Mouse (Mus musculus) ovary, adult 18-20 months (tissue): ENCODE data around the gene Klk12.

Source experiments
- DNase-seq: peaks from one replicate; pipeline ENCODE4 v3.0.0; 2022; ENCODE audit warnings: low spot score, mixed read lengths

The Klk12 gene

DNA sequence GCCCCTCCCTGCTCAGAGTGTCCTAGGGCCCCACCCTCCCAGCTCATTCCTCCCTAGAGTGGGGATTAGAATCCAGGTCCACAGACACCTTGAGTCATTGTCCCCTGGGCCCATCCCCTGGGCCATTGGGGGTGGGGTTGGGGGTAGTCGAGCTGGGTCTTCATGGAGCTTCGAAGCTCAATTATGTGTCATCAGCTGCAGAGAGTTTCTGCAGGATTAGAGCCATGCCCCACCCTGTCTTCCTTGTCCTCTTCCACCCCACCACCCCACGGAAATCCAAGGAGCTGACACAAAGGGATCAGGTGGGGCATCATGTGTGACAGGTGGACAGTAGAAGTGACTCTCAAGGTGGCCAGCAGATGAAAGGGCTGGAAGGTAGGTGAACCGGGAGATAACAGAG, at the start of gene Klk12:
Gene Klk12 (plus strand): TSS at position 301 of the 400 bp plus-strand sequence.
- no peak for DNase-seq

DNA sequence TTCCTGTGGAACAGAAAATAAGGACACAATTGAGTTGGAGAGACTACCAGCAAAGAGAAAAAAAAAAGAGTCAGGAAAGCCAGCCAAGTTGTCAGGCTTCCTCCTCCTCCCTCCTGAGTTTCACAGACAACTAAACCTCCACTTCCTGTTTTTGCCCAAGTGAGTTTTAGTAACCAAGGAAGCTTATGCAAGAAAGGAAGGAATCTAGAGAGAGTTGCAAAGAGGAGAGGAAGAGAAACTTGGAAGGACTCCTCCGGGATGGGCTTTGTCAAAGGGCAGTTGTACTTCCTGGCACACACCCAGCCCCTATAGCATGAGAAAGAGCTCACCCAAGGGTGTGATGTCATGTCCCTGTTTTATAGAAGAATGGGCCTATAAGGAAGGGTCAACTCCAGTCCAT, 20.9 kb upstream of the Klk12 start:
- DNase-seq: no peak

DNA sequence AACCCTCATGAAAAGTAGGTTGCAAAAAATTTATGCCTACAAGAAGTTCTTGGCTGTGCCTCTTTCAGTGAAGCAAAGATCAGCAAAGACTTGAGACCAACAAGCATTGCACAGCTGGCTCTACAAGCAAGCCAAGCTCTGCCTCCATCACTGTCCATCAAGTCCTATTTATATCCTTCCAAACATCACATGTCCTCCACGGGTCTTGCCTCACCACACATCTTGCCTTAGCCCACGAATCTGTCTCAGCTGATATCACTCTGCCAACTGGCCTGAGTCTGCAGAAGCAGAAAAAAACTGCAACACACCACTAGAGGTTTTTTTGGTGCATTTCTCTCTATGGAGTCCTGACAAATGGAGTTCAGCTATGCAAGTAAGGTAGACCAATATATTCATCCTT, 15.9 kb upstream of the Klk12 start:
- DNase-seq: no peak

DNA sequence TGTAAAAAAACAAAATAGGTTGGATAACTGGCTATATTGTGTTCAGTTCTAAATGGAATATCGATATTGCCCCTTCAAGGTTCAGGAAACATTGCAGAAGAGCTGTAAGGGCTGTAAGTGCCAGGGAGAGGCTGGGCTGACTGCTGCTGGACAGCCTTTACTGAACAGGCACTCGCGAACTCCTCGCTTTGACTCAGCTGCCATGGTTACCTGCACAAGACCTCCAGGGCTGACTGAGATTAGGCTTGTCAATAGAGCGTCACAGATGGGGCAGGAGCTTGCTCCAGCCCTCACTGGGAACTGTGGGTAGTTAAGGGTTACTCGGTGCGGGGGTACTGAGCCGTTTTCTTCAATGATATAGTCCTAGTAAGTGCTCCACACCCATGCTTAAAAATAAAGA, 2.2 kb upstream of the Klk12 start:
- no peak for DNase-seq

DNA sequence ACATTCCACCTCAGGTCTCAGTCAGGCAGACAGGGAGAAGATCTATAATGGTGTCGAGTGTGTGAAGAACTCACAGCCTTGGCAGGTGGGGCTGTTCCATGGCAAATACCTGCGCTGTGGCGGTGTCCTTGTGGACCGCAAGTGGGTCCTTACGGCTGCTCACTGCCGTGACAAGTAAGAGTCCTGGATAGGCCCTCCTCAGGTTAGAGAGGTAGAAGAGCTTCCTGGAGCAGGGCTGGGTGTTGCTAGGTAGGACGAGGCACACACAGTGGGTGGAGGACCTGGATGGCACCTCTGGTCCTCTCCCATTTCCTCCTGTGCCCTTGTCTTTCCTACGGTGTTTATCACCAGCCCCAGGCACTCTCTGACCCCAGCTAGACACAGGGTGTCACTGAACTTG, 939 bp downstream of the Klk12 start:
- no peak for DNase-seq

DNA sequence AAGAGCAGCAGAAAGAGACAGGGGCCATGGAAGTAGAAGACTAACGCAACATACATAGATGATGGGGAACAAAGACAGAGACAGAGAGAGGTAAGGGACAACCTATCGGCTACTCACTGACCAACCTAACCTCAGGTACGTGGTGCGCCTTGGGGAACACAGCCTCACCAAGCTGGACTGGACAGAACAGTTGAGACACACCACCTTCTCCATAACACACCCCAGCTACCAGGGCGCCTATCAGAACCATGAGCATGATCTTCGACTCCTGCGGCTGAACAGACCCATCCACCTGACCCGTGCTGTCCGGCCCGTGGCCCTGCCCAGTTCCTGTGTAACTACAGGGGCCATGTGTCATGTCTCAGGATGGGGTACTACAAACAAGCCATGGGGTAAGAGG, 2.0 kb downstream of the Klk12 start:
- no peak for DNase-seq

DNA sequence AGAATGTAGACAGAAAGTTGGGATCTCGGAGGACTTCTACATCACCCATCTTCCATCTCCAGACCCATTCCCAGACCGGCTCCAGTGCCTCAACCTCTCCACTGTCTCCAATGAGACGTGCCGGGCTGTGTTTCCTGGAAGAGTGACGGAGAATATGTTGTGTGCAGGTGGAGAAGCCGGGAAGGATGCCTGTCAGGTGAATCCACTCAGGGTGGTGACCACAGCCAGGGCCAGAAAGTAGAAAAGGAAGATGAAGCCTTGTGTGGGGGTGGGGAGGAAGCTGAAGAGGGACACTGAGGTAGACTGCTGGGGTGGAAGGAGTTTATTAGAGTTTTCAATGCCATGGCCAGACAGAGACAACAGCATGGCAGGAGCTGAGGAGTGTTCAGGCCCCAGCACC, 3.2 kb downstream of the Klk12 start:
- no peak for DNase-seq

DNA sequence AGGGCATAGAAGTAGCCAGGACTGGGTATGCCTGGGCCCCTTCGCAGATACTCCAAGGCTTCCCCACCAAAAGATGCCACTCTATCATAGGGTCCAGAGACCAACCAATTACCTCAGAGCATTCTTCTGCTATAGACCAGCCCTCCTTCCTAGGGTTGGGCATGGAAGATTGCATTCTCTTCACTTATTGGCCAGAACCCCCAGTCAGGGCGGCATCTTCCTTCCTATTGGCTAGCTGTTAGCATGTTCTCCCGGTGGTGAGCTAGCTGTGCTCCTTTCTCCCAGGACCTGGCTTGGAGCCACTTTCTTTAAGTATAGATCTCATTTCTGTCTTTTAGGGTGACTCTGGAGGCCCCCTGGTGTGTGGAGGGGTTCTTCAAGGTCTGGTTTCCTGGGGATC, 4.2 kb downstream of the Klk12 start:
- DNase-seq: no peak

DNA sequence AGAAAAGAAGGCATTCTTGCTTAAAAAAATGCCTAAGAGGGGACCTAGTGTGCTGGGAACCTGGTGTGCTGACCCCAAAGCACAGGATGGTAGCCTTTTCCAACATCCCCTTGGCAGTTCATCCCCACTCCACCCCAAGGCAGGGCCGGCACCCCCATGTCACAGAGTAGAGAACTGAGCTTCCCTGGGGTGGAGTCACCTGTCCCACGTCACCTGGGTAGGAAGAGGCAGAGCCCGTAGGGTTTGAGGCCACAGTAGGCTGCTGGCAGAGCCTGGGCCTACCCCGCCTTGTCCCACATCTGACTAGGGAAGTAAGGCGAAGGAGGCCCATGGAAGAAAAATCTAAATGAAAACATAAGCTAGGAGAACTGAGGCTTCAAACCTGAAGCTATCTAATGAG, 5.7 kb downstream of the Klk12 start, which contains the start of gene Klk11:
Gene Klk11 (plus strand): TSS at position 241 of the 400 bp plus-strand sequence.
- no peak for DNase-seq

DNA sequence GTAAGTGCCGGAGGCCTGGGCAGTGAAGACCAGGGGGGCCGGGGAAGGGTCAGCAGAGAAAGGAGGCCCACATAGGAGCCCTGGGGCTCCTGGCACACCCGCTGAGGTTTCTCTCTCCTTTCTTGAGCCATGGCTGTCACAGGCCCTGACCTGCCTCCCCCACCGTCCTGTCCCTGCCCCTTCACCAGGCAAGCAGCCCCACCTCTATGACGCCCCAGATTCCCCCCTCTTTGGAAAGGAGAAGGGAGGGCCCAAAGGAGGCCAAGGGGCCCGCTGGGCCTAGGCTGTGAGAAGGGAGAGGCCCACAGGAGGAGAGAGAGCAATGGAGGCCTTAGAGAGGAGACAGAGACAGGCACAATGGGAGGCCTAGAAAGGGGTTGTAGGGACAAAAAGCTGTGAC, 6.1 kb downstream of the Klk12 start:
- DNase-seq: no peak

DNA sequence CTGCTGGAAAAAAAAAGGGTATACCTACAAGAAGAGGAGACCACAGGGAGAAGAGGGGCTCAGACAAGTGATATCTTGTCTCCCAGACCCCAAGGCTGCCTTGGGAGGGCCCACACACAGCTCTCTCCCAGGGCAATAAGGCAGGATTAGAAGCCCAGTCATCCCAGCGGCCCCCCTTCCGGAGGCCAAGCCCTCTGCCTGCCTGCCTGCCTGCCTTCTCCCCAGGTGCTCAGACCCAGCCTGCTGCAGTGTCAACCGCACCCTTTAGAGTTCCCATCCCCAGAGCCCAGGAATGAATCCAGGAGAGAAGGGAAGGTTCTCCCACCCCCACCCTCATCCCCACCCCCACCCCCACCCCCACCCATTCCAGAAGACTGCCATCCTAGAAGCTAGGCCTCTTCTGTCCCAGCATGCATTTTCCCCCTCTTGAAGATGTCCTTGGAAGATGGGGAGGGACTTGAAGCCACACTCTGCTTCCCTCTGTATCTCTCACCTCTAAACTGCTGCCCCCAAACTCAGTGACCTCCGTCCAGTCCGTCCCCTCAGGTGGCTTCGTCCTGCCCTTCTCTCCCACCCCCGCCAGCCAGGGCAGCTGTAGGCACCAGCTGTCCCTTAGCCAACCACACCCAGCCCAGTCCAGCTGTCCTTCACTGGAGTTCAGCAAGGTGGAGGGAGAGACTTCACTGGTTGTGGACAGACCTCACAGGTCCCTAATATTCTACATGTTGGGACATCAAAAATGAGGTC, 6.8 kb downstream of the Klk12 start:
- no peak for DNase-seq

DNA sequence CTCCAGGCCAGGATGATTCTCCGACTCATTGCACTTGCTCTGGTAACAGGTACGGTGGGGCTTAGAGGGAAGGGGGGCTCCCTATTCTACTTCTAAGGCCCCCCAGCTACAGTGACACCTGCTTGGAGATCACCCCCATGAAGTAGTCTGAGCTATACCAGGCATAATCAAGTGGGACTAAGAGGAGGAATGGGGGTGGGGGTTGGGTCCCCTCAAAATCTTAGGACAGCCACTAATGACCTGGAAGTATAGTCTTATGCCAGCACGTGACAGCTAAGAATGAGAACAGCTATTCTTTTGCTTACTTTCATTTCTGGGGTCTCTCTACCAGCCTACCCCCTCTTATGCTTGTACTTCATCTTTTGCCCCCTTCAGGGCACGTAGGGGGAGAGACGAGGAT, 7.8 kb downstream of the Klk12 start:
- no peak for DNase-seq

DNA sequence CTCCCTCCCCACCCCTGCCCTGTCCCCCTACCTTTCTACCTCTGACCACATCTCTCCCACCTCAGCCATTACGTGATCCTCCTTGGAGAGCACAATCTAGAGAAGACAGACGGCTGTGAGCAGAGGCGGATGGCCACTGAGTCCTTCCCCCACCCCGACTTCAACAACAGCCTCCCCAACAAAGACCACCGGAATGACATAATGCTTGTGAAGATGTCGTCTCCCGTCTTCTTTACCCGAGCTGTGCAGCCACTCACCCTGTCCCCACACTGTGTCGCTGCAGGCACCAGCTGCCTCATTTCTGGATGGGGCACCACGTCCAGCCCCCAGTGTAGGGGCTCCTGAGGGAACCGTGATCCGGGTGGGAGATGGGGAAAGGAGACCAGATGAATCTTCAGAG, 8.7 kb downstream of the Klk12 start:
- no peak for DNase-seq

DNA sequence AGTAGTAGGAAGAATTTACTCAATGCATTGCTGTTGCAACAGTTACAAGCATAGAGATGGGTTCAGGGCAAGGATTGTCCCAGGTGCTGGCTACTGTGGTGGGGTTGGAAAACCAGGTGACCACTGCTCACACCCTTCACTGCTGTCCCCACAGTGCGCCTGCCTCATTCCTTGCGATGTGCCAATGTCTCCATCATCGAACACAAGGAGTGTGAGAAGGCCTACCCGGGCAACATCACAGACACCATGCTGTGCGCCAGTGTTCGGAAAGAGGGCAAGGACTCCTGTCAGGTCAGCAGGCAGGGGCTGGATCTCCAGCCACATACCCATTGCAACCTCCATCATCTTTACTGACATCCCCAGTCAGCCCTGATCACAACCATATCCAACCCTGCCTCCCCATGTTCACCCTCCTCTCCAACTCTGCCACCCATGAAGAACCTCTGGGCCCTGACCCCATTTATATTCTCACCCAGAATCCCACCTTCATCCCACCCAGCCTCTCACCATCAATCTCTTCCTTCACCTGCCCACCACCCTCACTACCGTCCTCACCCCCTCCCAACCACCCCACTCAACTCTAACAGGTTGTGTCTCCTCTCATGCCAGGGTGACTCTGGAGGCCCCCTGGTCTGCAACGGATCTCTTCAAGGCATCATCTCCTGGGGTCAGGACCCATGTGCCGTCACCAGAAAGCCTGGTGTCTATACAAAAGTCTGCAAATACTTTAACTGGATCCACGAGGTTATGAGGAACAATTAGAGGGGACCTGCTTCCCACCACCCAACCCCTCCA, 9.7 kb downstream of the Klk12 start:
- DNase-seq: no peak

DNA sequence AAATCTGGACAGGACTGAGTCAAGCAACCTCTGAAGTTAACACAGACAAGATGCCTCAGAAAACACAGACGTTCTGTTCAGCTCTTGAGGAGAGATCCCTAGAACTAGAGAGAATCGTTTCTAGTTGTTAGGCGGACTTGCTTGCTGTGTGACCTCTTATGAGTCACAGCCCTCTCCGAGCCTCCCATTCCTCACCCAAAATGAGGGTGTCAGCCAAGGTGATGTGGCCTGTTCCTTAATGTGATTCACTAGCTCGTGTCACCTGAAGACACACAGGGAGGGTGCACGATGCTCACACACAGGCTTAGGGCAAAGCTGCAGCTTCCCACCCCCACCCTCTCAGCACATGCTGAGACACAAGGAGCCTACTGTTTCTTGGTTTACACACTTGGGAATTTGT, 11.5 kb downstream of the Klk12 start:
- DNase-seq: no peak

DNA sequence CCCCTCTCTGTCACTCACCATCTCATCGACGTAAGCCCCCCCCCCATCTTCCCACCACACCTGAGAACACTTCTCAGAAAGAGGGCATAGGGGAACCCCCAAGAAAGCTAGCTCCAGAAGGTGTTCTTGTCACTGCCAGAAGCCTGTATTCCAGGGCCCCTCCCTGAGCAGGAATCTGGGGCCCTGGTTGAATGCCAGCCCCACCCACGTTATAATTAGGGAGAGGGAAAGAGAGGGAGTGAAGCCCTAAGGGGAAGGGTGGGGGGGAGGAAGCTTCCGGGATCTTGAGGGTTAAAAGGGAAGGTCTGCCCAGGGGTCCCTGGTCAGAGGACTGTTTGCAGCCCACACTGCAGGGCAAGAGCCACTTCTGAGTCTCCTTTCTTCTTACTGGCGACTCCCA, 12.0 kb downstream of the Klk12 start, which contains the start of gene Klk10:
Gene Klk10 (plus strand): TSS at position 290 of the 400 bp plus-strand sequence.
- DNase-seq: no peak

DNA sequence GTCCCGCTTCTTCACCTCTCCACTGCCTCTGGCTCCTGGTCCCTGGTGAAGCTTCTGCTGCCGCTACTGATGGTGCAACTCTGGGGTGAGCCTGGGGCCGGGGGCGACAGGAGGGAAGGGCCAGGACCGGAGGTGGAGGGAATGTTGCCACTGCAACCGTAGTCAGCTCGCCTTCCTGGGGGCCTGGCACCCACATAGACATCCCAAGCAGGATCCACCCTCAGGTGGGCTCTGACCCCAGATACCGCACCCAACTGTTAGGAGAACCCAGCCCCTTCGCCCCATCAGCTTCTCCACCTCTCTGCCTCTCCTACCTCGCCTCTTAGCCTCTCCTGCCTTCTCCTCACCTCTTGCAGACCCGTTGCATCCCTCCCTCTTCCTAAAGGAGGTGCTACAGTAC, 12.8 kb downstream of the Klk12 start:
- DNase-seq: no peak

DNA sequence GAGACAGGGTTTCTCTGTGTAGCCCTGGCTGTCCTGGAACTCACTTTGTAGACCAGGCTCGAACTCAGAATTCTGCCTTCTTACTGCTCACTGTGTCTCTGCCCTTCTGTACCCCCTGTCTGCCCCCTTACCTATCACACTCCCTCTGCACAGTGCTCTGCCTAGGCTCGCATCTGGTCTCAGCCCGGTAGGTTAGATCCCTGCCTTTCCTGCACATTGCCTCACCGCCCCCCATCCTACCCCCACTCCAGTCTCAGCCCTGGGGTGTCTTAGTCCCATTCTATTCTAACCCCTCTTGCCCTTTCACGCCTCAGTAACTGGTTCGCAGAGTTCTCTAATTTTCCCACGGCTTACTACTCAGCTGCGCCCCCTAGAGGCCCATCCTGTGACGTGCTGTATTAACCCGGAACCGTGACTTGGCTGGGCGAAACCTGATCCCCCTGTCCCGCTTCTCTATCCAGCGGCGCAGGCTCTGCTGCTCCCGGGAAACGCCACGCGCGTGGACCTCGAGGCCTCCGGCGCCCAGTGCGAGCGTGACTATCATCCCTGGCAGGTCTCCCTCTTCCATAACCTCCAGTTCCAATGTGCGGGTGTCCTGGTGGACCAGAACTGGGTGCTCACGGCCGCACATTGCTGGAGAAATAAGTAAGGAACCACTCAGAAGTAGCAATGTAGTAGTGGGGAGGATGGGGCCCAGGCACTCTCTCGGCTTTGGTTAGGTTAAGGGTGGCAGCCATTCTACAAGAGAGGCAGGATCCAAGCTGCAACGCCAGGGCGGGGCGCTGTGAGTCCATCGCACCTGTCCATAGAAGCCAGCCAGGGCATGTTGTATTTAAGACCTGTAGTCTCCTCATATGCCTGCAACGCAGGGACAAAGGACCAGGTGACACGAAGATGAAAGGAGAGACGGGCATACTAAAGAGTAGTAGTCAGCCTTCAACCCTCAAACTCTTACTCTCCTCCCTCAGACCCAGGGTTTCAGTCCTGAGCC, 13.9 kb downstream of the Klk12 start:
- no peak for DNase-seq

DNA sequence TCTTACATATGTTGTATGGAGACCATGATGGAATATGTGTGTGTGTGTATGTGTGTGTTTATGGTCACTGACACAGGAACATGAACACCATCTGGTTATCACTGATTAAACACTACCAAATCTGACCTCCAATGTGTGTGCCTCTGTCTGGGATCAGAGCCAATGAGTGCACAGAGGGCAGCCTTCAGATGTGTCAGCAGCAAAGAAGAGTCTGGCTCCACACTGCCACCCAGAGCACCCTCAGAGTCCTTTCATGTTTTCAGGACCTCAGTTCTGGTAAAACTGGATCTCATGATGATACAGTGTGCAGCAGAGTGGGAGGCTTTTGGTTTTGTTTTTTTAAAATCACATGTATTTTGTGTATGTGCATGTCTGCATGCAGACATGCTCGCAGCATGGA, 16.6 kb downstream of the Klk12 start:
- no peak for DNase-seq

DNA sequence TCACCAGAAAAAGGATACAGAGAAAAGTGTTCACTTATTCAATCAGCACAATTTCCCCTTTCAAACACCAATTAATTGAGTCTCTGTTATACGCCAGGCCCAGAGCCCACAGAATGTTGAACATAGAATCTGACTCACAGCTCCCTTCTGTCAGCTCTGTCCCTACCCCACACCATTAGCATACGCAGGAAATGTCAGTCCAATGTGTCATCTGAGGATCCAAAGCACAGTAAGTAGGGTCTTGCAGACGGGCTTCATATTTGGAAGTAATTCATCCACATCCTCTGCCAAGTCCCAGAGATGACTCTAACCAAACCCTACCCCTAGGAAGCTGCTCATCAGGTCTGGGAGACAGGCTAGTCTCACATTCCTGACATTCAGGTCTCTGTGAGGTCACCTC, 19.4 kb downstream of the Klk12 start:
- DNase-seq: no peak

DNA sequence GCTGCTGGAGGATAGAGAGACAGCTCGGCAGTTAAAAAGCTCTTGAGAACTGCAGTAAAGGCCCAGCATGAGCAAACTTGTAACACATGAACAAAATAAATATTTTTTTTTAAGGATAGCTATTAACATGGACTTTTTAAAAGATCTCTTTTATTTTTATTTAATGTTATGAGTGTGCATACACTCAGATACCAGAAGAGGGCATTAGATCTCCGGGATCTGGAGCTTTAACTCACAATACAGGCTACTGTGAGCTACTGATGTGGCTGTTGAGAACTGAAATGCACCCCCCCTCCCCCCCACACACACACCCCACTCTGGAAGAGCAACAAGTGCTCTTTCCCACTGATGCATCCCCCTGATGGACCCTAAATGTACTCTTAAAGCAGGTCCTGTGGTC, 20.6 kb downstream of the Klk12 start:
- DNase-seq: no peak

DNA sequence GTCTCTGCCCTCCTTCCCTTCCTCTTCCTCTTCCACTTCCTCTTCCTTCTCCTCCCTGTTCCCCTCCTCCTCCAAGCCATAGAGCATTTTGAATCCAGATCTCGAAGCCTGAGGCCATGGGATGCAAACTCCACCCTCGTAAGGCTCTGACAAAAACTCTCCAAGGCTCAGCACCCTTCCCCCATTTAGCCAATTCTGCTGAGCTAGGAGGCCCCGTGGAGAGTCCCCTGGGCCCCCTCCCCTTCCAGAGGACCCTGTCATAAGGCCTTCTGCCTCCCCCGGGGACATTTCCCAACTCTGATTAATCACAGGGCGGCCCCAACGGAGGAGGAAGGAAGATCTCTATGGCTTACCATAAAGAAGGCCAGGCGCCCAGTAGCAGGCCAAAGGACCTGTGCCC, 22.9 kb downstream of the Klk12 start, which contains the start of gene Klk9:
Gene Klk9 (plus strand): TSS at position 301 of the 400 bp plus-strand sequence.
- DNase-seq: no peak
